Mouse (Mus musculus): Measurements from ENCODE around the gene Cdon. TPM values are rescaled to one million over a fixed set of nuclear protein-coding genes. Genes with fewer than 3 reads are reported as not detected.
A peak's percentile ranks its signal among the peaks of the same experiment; 100 is the strongest.

Cdon gene
- total and polyA plus RNA-seq, 2 experiments from 2014 or later: 1.3 to 13.7 TPM

DNA sequence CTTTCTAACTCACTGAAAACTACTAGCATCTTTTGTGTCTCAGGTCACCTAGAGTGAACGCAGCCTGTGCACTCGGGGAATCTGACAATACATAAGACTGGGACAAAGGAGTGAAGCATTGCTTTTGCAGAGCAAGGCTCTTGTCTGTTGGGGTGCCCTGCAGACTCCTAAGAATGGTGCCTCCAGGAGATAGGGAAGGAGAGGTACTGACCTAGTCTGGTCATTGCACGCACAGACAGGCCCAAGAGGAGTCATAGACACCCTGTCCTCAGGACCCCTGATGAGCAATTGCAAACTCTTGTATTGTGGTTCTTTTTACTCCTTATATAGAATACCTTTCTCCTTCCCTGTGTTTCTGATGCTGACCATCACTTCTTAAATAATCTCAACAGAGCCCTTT lies 13.4 kb downstream of the Cdon start:
- Histone ChIP-seq H3K9me3 (ENCODE audit: low read length) (no peaks in the 10 kb centered on the region), H3K4me3 (ENCODE audit: low read depth, low read length) (no peak overlapping the region), H3K27ac (ENCODE audit: low read depth, low read length) (no peak overlapping the region), H3K27me3 (ENCODE audit: insufficient read depth, low read length) (no peaks in the 10 kb centered on the region), H3K4me2 (ENCODE audit: low read depth) (no peak overlapping the region), H3K4me1 (ENCODE audit: insufficient read depth) (peaks cover 11% of the 10 kb centered on the region), H3K9ac (peak overlapping the region; percentile 14; the same call in 1 of the 2 replicates), H3K36me3 (ENCODE audit: insufficient read depth) (no peaks in the 10 kb centered on the region)
- WGBS: 35% methylated on average over 3 of the region's 3 CpGs
- TF ChIP-seq CTCF (IDR thresholded peaks at IDR 0.05; ENCODE audit: low read depth): no peak
- DNase-seq: peak; percentile 31
- no peak for ATAC-seq

DNA sequence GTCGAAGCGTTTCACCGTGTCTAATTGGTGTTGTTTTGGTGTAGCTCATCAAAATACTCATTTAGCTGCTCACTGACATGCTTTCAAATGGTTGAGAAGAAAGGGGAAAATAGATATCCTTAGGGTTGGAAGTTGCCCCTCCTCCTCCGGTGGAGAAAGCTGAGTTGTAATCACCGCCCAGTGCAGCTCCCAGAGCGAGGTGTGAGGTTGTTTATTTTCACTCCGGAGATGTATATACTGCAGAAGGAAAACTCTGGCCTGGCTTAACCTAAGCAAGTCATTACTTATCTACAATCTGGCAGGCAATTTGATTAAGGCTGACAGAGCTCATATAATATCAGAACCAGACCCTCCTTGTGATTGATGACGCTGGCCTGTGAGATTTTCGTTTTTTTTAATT lies 14.6 kb downstream of the Cdon start:
- Histone ChIP-seq H3K27me3 (ENCODE audit: insufficient read depth, low read length) (no peaks in the 10 kb centered on the region), H3K9me3 (ENCODE audit: low read length) (no peaks in the 10 kb centered on the region), H3K4me3 (ENCODE audit: low read depth, low read length) (no peak overlapping the region), H3K9ac (no peak overlapping the region), H3K36me3 (ENCODE audit: insufficient read depth) (no peaks in the 10 kb centered on the region), H3K4me2 (ENCODE audit: low read depth) (no peak overlapping the region), H3K4me1 (ENCODE audit: insufficient read depth) (peaks cover 11% of the 10 kb centered on the region), H3K27ac (ENCODE audit: low read depth, low read length) (no peak overlapping the region)
- TF ChIP-seq CTCF (IDR thresholded peaks at IDR 0.05; ENCODE audit: low read depth): no peak
- DNase-seq: no peak
- 29% methylated on average over 9 of the region's 9 CpGs for WGBS
- ATAC-seq: no peak

DNA sequence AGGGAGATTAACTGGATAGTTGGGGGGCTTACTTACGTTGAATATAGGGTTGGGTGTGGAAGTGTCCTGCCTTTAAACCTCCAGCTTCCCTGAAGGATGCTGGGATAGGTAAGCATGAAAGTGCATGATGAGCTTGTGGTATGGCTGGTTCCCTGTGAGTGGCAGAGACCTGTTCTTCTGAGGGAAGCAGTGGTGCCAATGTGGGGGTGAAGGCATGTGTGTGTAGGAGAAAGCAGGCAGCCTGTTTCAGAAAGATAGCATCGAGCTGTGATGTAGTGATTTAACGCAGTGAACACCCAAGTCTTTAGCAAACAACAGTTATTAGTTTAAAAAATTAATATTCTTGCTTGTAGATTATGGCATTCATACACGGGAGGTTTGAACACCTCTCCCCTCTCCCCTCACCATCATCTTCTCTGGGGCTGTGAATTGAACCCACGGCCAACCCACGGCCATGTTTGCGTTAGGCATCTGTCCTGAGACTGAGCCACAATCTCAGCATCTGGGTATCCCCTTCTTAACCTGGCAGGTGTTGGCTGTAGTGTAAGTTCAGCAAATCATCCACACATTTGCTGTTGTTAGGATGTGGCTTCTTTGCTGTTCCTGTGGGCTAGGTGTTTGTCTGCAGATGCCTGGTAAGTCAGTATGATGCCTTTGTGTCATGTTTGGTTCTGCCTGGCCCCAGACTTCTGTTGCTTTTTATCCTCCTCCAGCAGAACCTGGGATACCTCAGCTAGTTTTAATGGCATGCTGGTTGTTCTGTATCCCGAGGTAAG lies 17.5 kb downstream of the Cdon start:
- no peaks in the 10 kb centered on the region for H3K9me3 ChIP-seq (ENCODE audit: low read length)
- no peak for TF ChIP-seq CTCF (IDR thresholded peaks at IDR 0.05; ENCODE audit: low read depth)
- DNase-seq (no peak), ATAC-seq (no peak)
- no peaks in the 10 kb centered on the region for H3K36me3 ChIP-seq (ENCODE audit: insufficient read depth)
- no peak overlapping the region for H3K4me3 ChIP-seq (ENCODE audit: low read depth, low read length)
- H3K4me1 ChIP-seq (ENCODE audit: insufficient read depth): peaks cover 11% of the 10 kb centered on the region
- H3K4me2 ChIP-seq (ENCODE audit: low read depth): no peak overlapping the region
- WGBS: 67% methylated on average over 8 of the region's 8 CpGs
- H3K27ac ChIP-seq (ENCODE audit: low read depth, low read length): no peak overlapping the region
- no peaks in the 10 kb centered on the region for H3K27me3 ChIP-seq (ENCODE audit: insufficient read depth, low read length)
- H3K9ac ChIP-seq: no peak overlapping the region

DNA sequence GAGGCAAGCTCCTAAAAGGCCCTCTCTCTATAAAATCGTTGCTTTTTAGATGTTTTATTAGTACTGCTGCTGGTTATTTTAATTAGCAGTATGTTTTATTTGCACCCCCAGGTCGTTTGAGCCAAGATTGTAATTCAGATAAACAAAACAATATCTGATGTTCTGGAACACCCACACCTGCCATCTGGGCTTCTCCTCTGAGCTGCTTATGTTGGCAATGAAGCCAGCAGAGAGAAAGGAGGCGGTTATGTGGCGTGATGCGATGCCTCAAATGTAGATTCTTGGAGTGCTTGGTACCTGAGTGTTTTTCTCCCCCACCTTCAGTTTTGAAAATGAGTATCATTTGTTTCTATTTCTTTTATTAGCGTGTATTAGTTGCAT lies 18.1 kb downstream of the Cdon start:
- H3K4me1 ChIP-seq (ENCODE audit: insufficient read depth): peaks cover 6% of the 10 kb centered on the region
- TF ChIP-seq CTCF (IDR thresholded peaks at IDR 0.05; ENCODE audit: low read depth): no peak
- H3K36me3 ChIP-seq (ENCODE audit: insufficient read depth): no peaks in the 10 kb centered on the region
- 46% methylated on average over 6 of the region's 6 CpGs for WGBS
- ATAC-seq: no peak
- H3K4me2 ChIP-seq (ENCODE audit: low read depth): no peak overlapping the region
- no peak overlapping the region for H3K27ac ChIP-seq (ENCODE audit: low read depth, low read length)
- H3K4me3 ChIP-seq (ENCODE audit: low read depth, low read length): no peak overlapping the region
- no peak overlapping the region for H3K9ac ChIP-seq
- no peaks in the 10 kb centered on the region for H3K9me3 ChIP-seq (ENCODE audit: low read length)
- H3K27me3 ChIP-seq (ENCODE audit: insufficient read depth, low read length): no peaks in the 10 kb centered on the region
- peak; percentile 54 for DNase-seq

DNA sequence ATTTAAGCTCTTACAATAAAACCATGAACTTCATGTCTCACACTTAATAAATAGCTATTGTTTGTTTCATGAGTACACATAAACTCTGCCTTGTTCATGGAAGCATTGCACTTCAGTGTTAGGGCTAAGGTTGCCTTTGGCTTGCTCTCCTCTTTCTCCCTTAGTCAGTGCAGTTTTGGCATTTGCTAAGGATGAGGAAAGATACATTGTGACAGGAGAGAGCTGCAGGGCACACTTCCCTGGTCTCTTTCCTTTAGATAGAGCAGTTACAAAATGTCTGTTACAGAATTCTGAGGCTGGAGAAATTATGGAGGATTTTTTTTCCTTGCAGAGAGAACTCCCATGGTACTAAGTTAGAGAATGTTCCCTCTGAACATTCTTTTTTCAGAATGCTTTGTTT lies 18.8 kb downstream of the Cdon start:
- no peak overlapping the region for H3K9ac ChIP-seq
- ATAC-seq (no peak), DNase-seq (no peak)
- no peaks in the 10 kb centered on the region for H3K36me3 ChIP-seq (ENCODE audit: insufficient read depth)
- TF ChIP-seq CTCF (IDR thresholded peaks at IDR 0.05; ENCODE audit: low read depth): no peak
- H3K27me3 ChIP-seq (ENCODE audit: insufficient read depth, low read length): no peaks in the 10 kb centered on the region
- H3K4me2 ChIP-seq (ENCODE audit: low read depth): no peak overlapping the region
- no peak overlapping the region for H3K4me3 ChIP-seq (ENCODE audit: low read depth, low read length)
- no peaks in the 10 kb centered on the region for H3K9me3 ChIP-seq (ENCODE audit: low read length)
- peaks cover 6% of the 10 kb centered on the region for H3K4me1 ChIP-seq (ENCODE audit: insufficient read depth)
- H3K27ac ChIP-seq (ENCODE audit: low read depth, low read length): no peak overlapping the region

DNA sequence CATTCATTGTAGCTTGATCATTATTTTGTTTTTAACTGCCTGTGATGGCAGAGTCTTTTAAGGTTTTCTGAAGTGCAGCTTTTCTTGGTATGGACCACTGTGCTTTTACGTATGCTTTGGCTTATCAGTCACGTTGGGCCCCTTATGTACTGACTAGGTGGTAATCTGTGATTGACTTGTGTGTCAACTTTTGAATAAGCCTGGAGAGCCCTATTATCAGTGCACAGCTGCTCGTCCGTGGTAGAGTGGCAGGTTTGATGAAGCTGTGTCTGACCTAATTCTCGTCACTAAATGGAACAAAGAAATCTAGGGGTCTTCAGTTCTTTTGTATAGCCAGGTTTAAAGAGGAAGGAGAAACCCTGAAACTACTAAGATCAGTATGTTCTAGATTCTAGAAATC lies 21.5 kb downstream of the Cdon start:
- DNase-seq (no peak), ATAC-seq (no peak)
- no peak overlapping the region for H3K27ac ChIP-seq (ENCODE audit: low read depth, low read length)
- no peak overlapping the region for H3K4me3 ChIP-seq (ENCODE audit: low read depth, low read length)
- no peak overlapping the region for H3K4me2 ChIP-seq (ENCODE audit: low read depth)
- no peaks in the 10 kb centered on the region for H3K9me3 ChIP-seq (ENCODE audit: low read length)
- H3K9ac ChIP-seq: no peak overlapping the region
- 16% methylated on average over 5 of the region's 5 CpGs for WGBS
- H3K4me1 ChIP-seq (ENCODE audit: insufficient read depth): no peaks in the 10 kb centered on the region; the same call in 1 of the 2 replicates
- no peak for TF ChIP-seq CTCF (IDR thresholded peaks at IDR 0.05; ENCODE audit: low read depth)
- no peaks in the 10 kb centered on the region for H3K36me3 ChIP-seq (ENCODE audit: insufficient read depth)
- H3K27me3 ChIP-seq (ENCODE audit: insufficient read depth, low read length): no peaks in the 10 kb centered on the region

DNA sequence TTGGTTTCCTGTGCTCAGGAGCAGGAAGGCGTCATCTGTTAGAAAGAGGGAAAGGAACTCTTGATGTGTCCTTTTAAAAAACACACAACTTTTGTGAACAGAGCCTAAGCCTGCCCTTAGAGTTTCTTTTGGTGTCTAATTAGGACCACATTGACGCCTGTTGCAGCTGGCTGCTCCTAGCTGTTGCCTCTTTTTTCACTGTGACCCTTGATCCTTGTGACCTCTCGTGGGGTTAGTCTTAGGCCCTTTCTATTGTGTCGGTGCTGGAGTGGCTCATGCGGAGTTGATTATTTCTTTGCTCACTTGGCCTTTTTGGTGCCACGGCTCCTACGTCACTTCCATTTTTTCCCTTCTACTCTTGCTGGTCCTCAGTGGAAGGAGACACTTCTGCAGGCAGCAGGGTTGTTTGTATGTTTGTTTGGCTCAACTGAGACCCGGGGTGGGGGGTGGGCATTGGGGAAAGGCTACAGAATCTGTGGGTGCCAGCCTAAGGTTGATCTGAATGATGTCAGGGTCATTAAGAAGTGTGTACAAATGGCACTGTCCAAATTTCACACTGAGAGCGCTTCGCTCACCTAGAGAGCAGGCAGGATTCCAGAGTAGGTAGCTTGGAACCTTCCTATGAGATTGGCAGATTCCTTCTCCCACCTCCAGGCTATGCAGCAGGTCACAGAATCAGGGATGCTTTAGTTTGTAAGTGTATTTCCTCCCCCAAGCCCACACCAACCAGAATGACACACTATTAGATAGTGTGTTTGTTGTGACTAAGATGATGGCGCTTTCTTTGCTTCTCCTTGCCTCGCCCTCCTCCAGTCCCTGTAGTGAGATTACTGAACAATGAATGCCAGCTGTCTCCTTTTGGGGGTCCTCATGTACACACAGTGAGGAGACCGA lies 22.9 kb downstream of the Cdon start:
- 43% methylated on average over 13 of the region's 13 CpGs for WGBS
- ATAC-seq (no peak), DNase-seq (no peak)
- TF ChIP-seq CTCF (IDR thresholded peaks at IDR 0.05; ENCODE audit: low read depth): no peak
- H3K27ac ChIP-seq (ENCODE audit: low read depth, low read length): no peak overlapping the region
- H3K9ac ChIP-seq: no peak overlapping the region
- H3K27me3 ChIP-seq (ENCODE audit: insufficient read depth, low read length): no peaks in the 10 kb centered on the region
- no peak overlapping the region for H3K4me3 ChIP-seq (ENCODE audit: low read depth, low read length)
- H3K4me1 ChIP-seq (ENCODE audit: insufficient read depth): no peaks in the 10 kb centered on the region
- H3K9me3 ChIP-seq (ENCODE audit: low read length): no peaks in the 10 kb centered on the region
- H3K4me2 ChIP-seq (ENCODE audit: low read depth): no peak overlapping the region
- no peaks in the 10 kb centered on the region for H3K36me3 ChIP-seq (ENCODE audit: insufficient read depth)
